Mouse (Mus musculus) fat pad, adult 2 months (tissue): ENCODE measurements around the gene Nhlh1.

ENCODE experiments used
- DNase-seq: peaks from one replicate; pipeline ENCODE4 v3.0.0-alpha.2; 2011; ENCODE audit warnings: low read depth, low spot score; ENCODE audit errors: extremely low read depth

The Nhlh1 gene

DNA sequence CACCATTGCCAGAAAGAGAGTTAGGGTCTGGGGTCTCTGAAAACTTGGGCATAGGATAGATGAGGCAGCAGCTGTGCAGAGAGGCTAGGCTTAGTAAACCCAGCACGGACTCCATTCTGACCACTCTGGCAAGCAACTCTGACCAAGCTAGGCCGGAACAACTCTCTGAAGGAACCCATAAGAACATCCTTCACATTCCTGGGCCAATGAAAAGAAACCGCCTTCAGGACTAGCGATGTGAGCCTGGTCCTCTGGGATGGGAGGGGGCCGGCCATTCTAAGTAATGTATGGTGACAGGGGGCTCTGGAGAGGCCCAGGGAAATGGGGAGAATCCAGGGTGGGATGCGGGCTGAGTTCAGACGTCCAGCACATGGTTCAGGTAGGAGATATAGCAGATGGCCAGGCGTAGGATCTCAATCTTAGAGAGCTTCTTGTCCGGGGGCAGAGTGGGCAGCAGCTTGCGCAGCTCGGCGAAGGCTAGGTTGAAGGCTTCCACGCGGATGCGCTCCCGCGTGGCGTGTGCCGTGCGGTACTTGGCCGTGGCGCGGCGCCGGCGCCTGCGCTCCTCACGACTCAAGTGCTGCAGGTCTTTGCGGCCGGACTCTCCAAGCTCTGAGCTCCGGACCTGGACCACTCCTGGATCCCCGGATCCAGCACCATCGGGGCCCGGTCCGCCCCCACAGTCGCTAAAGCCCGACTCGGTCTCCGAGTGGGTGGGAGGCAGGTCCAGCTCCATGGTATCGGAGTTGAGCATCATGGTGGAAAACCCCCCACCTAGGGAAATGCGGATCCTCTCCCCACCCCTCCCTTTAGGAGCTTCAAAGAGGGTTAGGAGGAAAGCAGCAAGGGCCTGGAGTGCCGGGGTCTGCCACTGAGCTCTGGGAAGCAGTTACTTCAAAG, 3.6 kb downstream of the Nhlh1 start:
- no peak for DNase-seq

DNA sequence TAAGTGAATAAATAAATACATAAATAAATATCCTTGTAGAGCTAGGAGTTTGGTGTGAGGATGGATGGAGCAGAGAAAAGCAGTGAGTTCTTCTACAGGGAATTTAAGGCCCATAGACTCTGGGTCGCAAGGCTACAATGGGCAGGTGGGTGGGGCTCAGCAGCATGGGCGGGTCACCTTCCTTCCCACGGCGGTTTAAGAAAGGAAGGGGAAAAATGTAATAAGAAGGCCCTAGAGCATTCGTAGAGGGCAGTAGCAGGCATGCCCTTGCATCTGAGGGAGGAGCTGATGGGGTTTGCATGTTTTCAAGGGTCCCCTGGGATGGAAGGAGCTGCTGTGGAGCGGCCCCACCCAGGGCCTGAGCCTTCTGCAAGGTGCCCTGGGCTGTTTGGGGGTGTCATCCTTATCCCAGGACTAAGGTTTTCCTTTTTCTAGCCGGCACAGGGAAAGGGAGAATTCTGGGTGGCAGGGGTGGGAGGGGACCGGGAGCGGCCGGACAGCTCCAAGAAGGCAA, 4.5 kb downstream of the Nhlh1 start:
- no peak for DNase-seq

DNA sequence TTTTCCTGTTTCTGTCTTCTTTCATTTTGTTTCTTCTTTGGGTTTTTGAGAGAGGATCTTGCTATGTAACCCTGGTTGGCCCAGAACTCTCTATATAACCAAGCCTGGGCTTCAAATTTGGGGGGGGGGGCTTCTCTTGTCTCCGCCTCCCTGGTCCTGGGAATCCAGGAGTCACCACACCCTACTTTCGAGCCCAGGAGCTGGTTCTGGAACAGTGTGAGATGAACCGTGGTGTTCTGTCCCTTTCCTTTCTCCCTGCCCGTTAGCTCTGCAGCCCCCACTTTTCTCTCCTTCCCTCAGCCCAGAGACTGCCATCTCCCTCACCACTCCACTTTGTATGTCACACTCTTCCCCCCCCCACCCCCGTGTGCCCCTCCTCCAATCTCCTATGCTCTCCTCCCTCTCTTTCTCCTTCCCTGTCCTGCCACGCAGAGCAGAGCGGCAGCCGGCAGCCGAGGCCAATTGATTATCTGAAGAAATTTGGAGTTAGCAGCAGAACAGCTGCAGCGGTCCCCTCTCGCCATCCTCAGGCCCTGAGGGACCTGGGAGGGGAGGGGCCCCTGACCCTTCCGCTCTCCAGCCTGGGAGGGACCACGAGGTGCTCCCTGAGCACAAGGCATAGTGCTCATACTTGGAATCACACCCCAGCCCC, 8.1 kb downstream of the Nhlh1 start:
- DNase-seq = no peak

DNA sequence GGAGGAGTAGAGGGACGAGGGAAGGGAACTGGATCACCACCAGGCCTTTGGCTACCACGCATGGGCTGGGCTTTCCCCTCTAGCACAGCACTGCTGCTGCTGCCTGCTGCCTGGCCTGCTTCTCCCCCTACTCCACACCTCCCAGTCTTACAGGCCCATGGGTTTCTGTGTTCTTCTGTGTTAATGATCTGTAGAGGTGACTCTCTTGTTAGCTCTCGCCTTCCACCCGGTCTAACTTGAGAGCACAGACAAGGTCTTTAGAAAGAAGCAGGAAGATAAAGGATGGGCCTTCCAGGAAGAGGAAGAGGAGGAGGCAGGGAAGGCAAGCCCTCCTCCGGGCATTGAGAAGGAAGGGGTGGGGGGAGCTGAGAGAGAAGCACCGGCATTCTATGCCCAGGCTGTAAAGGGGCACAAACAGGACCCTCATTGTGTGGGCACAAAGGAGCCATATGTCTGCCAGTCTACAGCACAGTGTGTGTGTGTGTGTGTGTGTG, 9.1 kb downstream of the Nhlh1 start:
- DNase-seq = no peak

DNA sequence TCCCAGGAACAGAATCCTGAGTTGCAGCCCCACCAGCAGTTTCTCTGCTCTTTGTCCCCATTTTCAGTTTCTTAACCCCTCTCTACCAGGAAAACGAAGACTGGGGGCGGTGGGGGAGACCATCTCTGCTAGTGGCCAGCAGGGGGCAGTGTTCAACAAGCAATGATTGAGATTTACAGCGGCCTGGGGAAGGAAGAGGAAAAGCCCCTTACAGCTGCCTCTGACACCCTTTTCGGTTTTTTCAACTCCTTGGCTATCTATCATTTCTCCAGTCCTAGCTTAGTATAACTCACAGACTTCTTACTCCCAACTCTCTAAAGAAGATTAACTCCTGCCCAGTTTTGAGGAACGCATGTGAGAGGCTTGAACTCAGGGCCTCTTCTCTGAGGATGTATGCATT, 10.4 kb downstream of the Nhlh1 start:
- DNase-seq = no peak

DNA sequence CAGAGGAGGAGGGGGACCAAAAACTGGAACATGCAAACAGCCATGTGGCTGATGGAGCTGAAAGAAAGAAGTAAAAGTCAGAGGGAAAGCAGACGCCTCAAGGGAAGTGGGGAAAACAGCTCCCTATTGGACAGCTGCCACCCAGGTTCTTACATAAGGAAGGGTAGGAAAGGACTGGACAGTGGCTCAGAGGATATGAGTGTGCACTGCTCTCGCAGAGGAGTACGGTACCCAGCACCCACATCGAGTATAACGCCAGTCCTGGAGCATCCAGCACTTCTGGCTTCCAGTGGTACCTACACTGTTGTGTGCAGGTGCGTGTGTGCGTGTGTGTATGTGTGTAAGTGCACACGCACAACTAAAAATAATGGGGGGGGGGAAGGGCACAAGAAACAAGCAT, 11.0 kb downstream of the Nhlh1 start:
- no peak for DNase-seq

DNA sequence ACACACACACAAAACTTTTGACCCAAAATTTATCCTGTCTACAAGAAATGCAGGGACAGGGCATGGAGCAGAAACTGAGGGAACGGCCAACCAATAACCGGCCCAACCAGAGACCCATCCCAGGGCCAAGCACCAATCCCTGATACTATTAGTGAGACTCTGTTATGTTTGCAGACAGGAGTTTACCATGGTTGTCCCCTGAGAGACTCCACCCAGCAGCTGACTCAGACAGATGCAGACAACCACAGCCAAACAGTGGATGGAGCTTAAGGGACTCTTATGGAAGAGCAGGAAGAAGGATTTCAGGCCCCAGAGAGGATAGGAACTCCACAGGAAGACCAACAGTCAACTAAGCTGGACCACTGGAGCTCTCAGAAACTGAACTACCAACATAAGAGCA, 27.5 kb downstream of the Nhlh1 start:
- DNase-seq = no peak

DNA sequence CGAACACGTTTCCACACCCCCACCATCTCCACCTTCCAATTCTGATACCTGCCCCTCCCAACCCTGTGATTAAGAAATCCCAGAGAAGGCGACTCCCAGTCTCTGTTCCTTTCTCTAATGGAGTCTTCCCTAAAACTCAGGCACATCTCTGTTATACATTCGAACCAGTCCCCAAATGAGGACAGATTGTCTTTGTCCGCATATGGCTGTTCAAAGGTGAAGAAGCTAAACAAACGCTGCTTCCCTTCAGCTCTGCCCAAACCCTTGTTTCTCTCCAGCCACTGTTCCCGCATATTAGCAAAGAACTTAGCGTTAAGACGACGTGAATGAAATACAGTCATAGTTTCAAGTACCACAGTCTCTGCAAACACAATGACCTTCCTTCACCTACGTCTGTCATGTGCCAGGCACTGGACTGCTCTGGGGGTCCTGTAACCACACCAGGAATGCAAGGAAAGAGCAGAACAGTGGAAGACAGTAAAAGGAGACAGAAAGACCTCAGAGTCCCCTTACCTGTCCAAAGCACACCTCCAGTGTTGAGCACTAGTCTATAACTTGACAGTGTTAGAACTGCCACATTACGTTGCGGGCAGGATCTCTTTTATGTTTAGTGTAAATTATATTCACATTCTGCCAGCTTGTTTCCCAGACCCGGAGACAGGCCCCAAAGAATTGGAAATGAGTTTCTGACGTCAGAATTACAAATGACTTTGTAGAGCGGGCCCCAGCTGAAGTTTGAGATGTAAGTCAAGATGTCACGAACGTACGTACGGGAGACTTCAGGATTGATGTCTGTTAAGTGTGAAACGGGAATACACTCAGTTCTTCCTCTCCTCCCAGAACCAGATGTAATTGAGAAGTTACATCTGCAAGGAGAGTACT, 28.7 kb downstream of the Nhlh1 start, which contains the start of gene Vangl2:
Vangl2 (minus strand) TSS at position 51 of the 882 bp plus-strand sequence.
- DNase-seq = no peak

DNA sequence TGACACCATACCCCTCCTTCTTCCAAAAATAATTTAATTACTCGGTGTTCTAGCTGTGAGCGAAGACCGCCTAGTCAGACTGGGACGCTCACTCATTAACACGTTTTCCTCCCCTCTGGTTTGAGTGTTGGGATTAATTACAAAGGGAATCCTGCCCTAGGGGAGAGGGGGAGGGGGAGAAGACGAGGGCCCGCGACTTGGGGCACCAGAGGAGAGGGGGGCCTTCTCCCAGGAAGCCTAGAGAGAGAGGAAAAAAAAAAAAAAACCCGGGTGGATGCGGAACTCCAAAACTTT, 29.6 kb downstream of the Nhlh1 start:
- no peak for DNase-seq

DNA sequence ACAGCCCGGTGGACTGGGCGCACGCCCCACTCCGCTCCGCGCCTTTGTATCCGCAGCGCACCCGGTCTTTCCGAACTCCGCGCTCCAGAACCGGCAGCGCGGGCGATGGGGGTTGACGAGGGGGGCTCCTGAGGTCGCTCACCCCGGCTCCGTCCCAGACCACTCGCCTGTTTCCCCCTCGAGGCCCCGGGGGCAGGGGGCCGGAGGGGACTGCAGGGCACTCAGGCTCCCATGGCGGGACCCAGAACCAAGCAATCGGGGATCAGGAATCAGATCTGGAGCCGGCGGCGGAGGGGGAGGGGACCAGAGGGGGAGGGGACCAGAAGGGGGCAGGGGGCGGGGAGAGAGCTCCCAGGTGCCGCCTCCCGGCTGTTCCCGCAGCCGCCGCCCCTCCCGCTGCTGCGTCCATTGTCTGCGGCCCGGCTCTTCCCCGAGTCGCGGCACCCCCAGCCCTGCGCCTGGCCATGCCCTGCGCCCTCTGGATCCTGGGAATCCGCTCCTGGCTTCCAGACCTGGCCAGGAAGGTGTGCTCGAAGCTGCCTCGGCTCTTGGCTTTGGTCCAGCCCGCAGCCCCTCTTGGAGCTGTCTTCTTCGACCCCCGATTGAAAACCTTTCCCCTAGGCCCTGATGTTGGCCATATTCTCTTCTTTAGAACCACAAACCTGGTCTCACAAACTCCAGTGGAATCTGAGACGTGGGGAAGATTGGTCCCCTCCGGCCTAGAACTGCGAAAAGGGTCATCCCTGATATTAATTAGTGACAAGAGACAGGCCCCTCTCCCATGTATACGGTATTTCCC, 30.2 kb downstream of the Nhlh1 start:
- DNase-seq = no peak

DNA sequence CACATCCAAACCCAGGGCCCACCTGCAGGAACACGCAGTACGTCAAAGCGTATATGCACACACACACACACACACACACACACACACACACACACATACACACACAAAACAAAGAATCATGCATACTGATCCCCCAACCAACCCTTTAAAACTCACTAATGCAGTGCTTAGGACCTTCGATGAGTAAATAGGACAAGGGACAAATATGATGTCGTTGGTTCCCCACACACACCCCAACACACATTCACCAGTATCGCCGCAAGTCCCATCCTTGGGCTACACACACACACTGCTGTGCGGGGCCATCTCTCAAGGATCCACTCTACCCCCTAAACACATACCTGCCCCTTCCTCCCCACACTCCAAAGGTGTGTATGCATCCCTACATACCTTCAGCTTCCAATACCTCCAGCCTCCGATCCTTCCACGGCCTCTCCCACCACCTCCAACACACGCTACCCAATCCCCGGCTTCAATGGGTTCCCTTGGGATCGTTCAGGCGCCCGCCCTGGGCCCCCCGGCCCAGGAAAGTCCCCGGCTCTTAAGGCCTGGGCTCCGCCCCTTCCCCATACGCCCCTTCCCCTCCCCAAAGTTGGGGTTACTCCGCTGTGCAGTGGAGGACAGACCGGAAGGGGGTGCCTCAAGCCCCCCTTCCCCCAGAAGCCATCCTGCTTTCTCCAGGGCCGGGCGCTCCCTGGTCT, 31.0 kb downstream of the Nhlh1 start:
- no peak for DNase-seq

DNA sequence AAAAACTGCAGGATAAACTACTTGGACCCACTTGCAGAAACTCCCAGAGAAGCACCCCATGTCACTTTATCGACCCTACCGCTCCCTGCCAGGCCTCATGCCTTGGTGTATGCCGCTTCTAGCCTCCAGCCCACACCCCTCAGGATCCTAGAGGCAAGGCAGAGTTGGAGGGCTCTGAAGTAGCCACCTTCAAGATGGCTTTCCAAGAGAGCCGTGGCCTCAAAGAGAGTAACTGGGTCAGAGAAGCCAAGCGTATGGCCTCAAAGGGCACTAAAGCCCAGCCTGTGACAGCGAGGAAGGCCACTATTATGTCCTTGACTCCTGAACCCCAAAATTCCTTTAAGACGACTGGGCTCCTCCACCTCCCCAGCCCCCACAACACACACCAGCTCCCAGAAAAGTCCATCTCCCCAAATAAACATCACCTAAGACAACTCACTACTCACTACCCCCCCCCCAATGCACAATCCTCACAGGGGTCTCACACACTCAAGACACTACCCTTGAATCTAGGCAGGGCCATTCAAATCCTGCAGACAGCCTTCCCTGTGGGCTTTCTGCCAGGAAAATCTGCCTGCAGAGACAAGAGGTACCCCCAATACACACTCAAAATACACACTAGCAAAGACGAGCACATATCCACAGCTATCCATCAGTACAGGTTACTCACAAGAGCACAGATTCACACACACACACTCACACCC, 32.0 kb downstream of the Nhlh1 start:
- no peak for DNase-seq

DNA sequence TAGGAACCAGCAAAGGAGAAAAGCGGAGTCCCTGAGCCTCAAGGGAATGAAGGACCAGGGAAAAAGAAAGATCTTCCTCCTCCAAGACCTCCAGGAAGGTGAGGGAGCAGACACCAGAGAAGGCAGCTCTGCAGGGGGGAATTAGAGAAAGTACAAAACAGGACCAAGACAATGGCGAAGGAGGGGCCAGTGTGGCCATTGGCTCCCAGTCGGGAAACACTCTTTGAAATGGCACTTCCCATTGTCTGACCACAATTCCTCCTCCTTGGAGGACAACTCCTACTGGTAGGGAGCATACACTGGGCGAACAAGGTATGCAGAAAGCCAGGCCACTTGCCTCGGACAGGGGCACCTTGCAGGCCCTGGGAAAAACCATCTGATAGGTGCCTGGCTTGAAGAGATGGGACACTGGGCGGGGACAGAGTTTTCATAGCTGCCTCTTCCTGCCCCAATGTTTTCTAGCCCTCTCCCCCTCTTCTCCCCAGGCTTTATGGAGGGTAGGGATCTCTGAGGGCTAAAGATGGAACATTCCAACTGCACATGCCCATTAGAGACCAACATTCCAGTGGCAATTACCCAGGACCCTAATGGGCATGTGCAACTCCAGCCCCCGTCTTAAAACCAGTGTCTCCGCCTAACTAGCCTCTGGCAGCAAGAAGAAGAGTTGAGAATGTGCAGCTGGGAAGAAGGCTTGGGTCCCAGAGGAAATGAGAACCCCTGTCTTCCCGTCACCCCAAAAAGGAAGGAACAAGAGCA, 33.1 kb downstream of the Nhlh1 start:
- no peak for DNase-seq

DNA sequence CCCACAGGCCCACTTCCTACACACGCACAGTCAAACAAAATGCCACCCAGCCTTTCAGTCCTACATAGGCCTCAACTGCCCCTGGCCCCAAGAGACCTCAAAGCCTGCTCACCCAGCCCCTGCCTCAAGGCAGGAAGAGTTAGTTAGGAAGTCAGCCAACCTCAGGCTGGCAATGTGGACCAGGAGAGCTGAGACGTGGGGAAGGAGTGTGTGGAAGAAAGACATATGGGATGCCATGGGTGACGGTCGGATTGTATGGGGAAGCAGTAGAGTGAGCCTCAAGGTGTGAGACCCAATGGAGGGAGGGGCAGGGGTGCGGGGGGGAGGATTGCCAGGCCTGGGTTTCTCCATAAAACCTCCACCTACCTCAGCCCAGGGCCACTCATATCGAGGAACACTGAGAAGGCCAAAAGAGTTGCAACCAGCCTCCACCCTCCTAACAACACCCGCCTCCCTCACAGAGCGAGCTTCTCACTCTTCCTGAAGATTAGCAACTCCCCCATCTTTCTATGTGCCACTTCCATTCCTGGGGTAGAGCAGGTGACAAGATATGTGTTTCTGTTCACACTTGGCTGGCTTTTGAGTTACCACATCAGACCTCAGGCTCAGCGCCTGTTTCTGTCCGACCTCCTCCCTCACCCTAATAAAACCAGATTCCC, 37.4 kb downstream of the Nhlh1 start:
- no peak for DNase-seq

DNA sequence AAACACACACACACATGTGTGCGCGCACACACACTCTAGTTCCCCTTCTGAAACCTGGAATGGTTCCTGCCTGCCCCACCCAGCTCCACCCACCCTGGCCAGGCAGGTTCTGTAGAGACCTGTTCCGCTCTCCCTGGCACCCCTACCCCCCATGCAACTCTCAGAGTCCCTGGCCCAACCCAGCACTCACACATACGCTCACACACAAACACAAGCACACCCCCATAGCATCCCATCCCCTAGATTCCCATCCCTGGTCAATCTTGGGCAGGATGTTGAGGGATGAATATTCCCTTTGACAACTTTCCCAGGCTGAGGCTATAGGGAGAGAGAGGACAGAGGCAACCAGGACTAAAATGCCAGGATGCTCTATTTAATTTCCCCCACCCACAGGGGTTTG, 38.0 kb downstream of the Nhlh1 start:
- DNase-seq = no peak

DNA sequence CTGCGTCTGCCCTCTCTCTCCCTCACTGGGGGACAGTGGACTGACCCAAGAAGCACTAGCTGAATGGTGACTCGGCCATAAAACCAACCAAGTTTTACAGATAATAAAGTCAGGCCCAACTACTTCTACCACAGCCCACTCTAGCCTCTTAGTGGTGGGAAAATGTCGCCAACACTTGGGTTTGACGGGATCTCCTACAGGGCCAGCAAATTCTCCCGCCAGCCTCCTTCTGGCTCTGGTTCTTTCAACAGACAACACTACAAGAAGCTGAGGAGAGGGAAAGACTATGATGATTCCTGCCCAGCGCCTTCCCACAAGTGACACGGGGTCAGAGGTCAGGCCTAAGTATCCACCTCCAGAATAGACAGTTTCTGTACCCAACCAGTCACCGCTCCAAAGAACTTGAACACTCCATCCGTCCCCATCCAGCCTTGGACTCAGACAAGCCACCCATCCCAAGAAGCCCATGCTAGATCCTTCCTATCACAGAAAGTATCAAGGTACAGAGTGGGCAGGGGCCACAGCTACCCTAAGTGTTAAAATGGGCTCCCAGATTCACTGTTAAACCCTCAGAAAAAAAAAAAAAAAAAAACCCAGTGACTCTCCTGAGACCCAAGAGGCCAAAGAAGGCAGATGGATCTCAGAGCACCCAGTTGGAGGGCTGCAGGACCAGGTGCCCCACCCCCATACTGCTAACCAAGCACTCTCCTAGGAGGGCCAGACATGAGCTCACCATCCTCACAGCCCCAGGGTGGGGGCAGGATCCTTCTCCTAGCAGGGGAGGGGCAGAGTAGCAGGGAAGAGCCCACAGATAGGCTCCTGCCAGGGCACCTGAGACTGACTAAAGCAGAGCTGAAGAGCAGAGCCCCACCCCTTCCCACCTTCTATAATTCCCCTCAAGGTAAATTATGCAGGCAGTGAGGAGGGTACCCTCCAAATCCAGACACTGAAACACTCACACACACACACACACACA, 38.7 kb downstream of the Nhlh1 start:
- DNase-seq = no peak
